Mouse (Mus musculus): Measurements from ENCODE around the gene Lmod2.
A peak's percentile ranks its signal among the peaks of the same experiment; 100 is the strongest.

The Lmod2 gene

DNA sequence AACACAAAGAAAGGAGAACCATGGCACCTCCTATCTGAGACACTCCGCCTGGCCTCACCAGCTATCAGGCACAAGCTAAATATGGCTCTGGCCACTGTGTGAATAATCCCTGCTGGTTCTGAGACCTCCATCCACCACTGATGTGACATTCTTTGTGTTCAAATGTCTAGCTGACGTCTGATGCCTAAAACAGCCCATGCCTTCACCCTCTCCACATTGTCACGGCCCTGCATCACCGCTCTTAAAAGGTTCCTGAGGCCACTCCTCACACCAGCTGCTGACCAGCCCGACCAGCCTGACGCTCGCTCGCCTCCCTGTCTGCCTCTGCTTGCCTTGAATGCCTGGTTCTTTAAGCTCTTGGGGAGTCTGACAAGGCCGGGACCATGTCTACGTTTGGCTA lies at the start of gene Lmod2:
TSS of gene Lmod2 (plus strand) at position 263 of the 400 bp plus-strand sequence.
- no peak for DNase-seq (ENCODE audit: low spot score)

DNA sequence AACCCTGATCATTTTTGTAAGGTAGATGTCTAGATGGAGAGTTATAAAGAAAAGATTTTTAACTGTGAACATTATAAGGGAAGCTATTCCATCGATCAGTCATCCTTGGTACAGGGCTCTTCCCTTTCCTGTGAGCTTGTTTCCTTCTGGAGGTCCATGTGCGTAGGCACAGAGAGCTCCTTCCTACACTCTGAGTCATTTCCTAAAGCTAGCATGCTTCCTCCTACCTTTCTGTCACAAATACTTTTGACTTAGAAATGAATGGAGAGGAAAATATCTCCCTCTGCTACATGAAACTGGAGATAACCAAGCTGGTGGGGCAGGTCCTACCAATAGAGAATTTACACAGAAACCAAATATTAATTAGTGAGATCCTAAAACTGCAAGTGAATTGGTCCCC lies 47.8 kb upstream of the Lmod2 start:
- DNase-seq (ENCODE audit: low spot score): no peak

DNA sequence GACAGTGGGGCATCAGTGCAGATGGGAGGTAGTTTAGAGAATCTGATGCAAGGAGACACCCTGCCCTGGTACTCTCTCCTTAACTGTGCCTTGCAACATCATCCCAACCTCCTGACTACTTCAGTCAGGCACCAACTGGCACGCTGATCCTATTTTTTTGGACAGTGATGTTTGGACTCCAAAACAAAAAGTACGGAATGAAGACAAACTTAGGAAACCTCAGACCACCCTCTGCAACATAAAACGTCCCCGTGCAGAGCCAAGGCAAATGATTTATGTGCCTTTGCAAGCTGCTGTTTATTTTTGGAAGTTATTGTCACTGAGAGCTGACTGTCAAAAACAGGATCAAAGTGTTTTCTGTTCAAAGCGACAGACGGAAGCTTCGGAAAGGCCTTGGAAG lies 45.5 kb upstream of the Lmod2 start:
- no peak for DNase-seq (ENCODE audit: low spot score)

DNA sequence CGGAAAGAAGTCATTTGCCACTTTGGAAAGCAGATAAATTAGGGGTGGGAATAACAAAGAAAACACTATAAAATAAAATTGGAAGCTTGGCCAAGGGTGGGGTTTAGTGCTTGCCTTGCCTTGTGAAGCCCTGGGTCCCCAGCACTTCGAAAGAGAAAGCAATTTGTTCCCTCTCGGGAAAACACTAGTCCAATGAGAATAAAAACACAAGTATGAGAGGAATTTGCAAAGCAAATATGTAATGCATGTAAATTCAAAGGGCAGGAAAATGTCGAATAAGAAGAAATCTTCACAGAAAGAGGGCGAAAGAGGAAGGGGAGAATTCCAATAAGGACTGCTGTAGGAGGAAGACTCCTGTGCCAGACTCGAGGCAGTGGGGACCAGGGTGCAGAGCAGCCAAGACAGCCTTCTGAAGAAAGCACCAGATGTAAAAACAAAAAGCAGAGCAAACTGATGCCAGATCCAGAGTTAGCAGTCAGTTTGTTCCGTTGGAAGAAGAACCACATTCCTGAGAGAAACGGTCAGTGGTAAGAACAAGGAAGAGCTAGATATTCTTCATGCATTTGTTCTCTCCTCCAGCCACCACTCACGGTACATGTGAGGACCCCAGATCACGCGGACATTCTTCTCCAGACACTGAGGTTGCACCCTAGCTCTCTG lies 43.0 kb upstream of the Lmod2 start:
- no peak for DNase-seq (ENCODE audit: low spot score)

DNA sequence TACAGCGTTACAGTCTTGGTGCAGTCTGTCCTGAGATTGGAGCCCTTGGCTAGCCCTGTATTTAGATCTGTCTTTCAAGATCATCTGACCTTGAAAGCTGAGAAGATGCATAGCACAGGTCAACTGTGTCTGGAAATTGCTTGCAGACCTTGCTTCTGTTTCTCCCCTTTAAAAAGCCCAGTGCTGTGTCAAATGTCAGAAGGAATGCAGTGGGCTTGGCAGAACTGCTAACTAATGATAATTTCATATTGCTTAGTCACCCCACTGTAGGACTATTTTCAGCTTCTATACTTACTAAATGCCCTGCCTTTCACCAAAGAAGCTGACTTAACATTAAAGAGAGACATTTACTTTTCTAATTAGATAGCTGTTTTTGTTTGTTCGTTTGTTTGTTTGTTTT lies 42.1 kb upstream of the Lmod2 start:
- DNase-seq (ENCODE audit: low spot score): peak; percentile 37

DNA sequence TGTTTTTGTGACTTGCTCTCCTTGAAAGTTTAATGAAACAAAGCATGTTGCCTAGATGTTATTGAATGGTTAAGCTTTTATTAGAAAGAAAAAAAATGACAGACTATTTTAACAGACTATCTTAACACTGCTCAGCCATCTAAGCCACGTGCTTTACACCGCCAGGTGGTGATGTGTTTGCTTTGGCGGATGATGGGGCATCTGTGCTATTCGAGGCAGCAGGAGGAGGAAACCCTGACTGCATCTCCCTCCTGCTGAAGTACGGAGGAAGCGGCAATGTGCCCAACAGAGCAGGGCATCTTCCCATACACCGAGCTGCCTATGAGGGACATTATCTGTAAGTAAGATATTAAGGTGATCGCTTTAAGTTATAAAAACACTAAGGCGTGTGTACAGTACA lies 33.5 kb upstream of the Lmod2 start:
- DNase-seq (ENCODE audit: low spot score): no peak

DNA sequence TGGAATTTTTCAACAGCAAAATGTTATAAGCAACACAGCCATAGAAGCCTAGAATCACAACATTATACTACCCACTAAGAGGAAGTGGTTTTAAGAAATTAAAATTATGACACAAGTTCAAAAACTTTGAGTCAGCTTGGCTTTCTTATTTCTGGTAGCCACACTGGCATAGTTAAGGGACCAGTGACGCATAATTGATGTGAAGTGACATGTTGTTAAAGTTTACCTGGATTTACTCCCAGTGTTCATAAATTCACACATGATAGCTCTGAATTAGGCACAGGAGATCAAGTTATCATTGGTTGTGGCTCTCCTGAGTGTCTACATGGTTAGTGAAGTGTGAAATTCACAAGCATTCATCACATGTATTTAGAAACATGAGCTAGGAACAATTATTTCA lies 32.7 kb upstream of the Lmod2 start:
- DNase-seq (ENCODE audit: low spot score): no peak

DNA sequence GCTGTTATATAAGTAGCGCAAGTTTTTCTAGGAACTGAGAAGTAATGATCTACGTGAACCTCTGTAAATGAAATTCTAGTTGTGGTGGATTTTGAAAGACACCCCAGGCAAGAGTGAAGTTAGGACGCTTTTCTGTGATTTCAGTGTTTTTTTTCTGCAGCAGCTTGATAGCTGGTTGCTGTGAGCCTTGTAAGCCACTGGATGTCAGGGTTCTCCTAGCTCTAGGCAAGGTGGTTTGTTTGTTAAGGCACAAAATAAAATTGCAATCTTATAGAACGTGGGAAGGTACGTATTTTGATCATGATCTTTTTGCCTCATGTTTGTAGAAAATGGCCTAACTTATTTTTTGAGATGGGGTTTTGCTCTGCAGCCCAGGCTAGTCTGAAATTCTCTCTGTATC lies 28.6 kb upstream of the Lmod2 start:
- DNase-seq (ENCODE audit: low spot score): no peak

DNA sequence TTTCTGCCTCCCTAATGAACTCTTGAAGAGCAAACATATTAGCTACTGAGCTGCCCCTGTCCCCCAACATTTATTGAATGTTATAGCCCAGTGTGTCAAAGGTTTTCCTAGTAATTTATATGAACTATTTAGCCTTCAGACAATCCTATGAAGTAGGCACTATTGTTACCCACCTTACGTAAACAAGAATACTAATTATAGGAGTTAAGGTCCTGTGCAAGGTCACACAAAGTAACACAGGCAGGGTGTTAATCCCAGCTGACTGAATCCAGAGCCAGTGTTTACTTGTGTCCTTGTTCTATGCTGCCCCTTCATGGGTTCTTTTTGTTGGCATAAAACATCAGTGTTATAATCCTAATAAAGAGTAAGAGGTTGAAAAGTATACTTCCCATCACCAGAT lies 27.9 kb upstream of the Lmod2 start:
- DNase-seq (ENCODE audit: low spot score): no peak

DNA sequence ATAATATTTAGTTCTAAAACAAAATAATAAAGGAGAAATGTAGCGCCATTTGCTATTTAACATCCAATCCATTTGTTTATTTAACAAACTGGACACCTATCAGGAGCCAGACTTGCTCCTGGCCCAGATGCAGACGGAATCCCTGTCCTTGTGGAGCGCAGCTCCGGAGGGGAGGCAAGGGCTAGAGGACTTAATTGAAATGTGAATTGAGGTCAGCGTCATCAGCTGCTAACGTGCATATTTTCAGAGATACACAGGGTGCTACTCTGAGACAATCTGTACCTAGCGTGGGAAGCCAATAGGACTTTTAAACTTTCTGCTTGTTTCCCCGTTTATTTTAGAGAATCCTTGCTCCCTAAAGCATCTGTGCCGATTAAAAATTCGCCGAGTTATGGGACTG lies 27.3 kb upstream of the Lmod2 start:
- DNase-seq (ENCODE audit: low spot score): no peak

DNA sequence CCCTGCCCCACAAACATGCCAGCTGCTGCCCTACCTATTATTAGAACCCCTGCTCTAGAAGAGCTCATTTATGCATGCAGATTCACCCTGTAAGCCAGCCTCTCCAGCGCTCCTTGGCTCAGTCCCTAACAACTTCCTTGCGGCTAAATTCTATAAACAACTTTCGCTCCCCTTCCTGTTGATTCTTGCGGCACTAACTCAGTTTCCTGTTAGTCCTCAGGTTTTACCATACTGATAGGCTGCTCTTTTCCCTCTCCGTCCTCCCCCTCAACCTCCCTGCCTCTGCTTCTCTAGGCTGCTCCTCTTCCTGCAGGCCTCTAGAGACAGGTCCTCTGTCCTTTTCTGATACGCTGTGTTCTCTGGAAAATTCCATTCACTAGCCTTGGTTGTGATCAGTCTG lies 26.4 kb upstream of the Lmod2 start:
- no peak for DNase-seq (ENCODE audit: low spot score)

DNA sequence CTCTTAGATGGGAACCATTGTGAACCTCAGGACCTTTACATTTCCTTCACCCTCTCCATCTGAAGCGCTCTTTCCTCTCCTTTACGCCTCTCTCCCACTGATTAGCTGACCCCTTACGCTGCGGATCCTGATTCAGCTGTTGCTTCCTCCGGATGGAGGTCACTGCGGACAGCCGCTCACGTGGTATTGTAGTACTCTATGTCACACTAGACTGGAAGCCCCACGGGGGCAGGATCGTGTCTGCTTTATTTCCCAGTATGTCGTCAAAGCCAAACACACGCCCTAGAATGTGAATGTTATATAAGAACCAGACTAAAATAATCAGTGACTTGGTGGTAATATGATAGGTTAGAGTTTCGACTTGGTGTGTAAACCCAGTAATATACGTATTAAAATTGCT lies 25.1 kb upstream of the Lmod2 start:
- DNase-seq (ENCODE audit: low spot score): no peak

DNA sequence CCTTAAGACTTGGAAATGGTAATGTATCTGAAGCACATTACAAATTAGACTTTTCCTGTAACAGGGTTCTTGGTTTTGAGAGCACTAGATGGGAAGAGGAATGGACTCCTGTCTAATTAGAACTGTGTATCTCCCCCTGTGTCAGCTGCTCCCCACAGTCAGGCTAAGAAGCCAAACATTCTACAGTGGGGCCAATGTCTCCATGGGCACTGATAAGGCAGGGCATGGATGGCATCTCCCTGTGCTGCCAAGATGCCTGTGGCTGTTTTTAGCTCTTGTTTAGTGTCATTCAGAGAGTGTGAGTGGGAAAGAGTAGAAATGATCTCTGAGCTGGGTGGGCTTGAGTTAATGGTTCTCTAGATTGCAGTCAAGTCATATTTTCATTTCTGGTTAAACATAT lies 24.2 kb upstream of the Lmod2 start:
- DNase-seq (ENCODE audit: low spot score): no peak

DNA sequence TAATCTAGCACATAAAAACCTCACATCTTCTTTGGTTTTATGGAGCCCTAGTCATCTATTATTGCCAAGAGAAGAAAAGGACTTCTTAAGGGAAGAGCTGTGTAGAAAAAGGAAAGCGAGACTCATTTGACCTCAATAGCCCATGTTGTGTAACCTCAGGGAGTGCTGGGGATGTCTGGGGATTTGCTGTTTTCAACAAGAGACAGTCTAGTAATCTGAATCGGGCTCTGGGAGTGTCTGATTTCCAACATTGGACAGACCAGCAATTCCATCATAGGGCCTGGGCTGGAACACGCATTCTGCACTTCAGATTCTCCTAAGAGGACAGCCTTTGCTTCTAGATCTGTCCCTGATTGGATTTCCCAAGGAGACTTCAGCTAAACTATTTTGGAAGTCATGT lies 14.1 kb upstream of the Lmod2 start:
- DNase-seq (ENCODE audit: low spot score): no peak

DNA sequence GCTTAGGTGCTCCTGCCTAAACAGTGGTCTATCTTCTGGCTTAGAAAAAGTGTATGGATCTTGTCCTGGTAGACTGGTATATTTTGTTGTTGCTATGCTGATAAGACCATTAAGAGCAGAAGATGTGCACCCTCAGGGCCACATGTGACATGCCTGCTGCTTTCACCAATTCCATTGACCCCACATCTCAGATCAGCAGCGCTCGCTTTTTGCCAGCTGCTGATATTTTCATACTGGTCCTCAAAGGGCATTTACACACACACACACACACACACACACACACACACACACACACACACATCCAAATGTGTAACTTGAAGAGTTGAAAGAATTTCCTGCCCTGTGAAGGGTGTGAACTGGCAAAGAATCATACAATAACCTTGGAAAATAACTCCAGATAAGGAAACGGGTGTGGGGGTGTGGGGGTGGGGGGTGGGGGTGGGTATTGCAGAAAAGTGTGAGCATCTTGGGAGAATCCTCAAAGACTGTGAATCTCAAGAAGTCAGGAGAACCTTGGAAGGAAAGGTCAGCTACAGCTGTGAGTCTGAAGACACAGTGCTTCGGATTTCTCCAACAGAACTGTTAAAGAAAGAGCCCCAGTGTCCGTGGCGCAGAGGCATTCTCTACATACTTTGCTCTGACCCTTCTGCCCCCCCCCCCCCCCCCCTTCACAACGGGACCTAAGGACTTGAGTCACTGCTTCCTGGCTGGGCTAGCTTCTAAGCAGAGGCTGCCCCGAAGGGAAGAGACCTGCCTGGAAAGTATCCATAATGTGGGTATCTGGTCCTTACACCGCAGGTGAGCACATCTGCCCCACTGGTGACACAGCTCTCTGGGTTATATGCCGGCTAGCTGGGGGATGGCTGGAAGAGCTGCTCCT lies 11.9 kb upstream of the Lmod2 start:
- DNase-seq (ENCODE audit: low spot score): peak; percentile 36

DNA sequence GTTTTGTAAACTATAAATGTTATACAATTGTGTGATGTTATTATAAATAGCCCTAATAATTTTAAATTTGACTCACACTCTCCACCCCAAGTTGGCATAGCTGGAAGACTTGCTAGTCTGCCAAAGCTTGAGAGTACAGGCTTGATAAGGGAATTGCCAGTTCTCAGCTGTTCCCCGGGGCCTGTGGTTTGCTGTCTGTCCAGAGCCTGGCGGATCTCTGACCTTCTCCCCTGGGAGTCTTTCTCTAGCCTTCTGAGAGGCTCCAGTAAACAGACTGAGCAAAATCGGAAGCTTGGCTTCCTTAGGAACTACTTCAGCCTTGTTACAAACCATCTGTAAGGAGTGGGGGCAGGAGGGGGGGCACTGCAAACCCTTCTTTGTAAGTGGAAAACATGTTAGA lies 10.7 kb upstream of the Lmod2 start:
- peak; percentile 14 for DNase-seq (ENCODE audit: low spot score)

DNA sequence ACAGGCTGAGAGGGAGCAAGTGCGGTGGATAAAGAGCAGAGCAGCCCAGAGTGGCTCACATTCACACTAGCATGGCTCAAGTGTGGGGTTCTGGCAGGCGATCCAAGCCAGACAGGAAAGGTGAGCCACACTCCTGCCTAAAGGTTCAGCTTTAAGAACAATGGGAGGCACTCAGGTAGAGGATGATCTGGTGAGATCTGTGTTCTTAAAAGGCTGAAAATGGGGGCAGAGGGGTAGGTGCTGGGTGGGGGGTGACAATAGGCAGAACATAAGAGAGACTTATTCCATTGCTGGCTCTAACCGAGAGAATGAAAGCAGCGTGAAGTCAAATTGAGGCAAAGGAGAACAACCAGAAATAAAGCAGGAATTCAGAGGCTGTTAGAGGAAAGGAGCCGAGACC lies 7.3 kb upstream of the Lmod2 start:
- no peak for DNase-seq (ENCODE audit: low spot score)

DNA sequence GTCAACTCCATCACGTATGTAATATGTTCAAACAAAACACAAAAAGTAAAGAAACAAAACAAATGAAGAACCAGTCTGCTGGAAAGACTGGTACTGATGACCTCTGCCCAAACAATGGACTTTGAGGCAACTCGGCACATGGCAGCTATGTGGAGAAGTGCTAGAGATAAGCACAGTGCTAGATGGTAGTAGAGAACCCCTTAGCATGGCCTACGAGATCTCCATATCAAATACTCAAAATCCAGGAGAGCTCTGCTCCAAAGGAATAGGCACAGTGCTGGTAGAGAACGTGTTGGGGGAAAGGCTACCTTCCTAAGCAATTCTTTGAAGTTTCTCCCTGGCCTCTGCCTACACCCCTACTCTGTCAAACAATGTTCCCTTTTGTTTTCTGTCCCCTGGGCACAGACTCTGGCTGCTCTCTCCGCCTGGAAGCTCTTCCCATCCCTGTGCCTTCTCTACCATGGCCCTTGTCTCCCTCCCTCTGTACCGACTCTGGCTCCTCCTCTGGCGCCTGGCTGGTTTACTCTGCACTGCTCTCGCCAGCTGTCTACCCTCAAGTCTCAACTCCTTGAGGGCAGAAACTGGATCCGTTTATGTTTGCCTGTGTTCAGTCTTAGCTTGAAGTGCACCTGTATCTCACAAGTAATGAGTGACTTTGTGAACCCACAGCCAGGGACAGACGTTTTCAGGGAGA lies 5.9 kb upstream of the Lmod2 start:
- DNase-seq (ENCODE audit: low spot score): peak; percentile 15

DNA sequence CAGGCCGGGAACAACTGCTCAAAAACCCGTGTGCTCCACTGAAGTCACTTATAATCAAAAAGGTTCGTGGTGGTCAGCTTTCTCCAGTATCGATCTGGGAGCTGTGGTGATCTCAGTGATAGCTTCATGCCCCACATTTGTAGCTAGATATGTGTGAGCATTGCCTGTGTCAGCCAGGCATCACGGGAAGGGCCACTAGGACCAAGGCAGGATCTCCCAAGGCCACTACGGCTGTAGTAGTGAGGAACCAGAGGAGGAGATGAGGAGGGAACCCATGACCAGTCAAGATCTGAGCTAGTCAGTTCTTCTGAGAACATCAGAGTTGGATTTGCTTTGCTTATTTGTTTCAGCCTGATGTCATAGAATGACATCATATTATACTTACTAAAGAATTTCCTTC lies 1.6 kb downstream of the Lmod2 start:
- no peak for DNase-seq (ENCODE audit: low spot score)

DNA sequence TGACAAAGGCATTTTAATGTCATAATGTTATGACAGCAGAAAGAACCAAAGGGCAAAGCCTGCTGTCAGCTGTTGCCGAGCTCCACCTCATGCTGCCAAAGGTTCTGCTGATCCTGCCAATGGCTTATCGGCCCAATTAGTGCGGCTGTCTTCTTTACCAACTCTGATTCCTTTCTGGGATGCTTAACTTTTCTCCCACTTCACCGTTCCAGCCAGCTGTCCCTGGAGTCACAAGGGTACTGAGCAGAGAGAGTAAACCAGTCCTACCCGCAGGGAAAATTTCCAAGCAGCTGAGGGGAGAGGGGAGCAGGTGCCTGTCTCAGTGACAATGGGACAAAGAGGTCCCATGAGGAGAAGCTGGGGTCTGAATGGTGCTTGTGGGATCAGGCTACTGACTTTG lies 2.1 kb downstream of the Lmod2 start:
- no peak for DNase-seq (ENCODE audit: low spot score)

DNA sequence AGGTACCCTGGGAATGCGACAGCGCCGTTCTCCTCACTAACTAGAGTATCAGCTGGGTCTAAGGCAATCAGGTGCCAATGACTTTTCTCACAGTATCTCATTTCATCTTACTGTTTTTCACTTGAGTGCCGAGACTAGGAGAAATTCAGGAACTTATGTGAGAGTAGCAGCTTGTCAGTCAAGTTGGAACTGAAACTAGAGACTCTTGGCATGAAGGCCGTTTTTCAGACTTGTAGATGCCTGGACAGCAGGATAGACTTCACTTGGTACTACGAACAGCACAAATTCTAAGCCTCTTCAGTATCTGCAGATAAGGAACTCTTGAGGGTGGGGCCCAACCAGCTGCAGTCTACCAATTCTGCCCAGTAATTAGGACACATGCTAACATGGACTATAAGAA lies 2.6 kb downstream of the Lmod2 start:
- DNase-seq (ENCODE audit: low spot score): no peak

DNA sequence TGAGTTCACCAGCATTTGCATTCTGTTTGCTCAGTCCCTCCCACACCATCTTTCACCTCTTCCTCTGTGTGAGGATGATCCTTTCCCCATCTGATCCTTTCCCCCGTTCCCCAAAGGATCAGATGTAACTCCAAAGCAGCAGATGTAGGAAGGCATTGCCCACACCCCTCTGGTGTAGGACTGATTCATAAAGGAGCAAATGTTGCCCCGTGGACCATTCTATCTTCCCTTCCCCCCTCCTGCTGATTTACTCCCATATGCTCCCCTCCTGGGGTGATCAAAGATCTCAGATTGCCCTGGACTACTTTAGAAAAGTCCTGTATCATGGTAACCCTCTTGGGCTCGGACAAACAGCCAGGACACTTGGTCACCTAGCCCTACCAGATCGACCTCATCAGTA lies 3.2 kb downstream of the Lmod2 start:
- DNase-seq (ENCODE audit: low spot score): no peak

DNA sequence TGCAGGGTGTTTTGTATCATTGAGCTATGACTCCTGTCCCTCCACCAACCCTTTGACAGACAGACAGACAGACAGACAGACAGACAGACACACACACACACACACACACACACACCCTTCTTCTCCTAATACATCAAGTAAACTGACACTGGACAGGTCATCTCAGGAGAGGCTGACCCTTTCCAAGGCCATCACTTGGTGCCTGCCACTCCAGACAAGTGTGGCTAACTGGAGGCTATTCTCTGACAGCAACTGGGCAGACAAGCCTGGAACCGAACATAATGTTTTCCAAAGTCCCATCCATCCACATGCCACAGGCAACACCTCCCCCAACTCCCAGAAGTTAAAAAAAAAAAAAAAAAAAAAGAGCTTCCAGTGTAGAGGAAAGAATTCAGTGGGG lies 4.1 kb downstream of the Lmod2 start:
- DNase-seq (ENCODE audit: low spot score): no peak

Data from embryo, embryonic 10.5 days (tissue).